Mouse (Mus musculus) megakaryocyte progenitor cell, adult 5-6 weeks (primary cell): Measurements from ENCODE around the gene Stom. TPM values are rescaled to one million over a fixed set of nuclear protein-coding genes. Genes with fewer than 3 reads are reported as not detected.

ENCODE experiments used
- ATAC-seq: replicated peaks from 2 replicates; pipeline ENCODE4 v1.8.0; 2016; ENCODE audit warnings: mild to moderate bottlenecking, moderate TSS enrichment, inconsistent platforms; ENCODE audit not compliant: poor library complexity
- total RNA-seq, 2 experiments: library from RNA; stranded (forward) in 1 of 2; stranded (reverse) in 1 of 2; fragments of 157-497, 149-512 nt in 1 of 2; fragments of 200-1000 nt in 1 of 2; gene quantifications; 2 replicates each; pipeline versions ENCODE4 v1.2.3 to v1.2.4; 2015 to 2017

Stom gene
- total RNA-seq, 2 experiments from 2014 or later = 71.2 to 167 TPM

DNA sequence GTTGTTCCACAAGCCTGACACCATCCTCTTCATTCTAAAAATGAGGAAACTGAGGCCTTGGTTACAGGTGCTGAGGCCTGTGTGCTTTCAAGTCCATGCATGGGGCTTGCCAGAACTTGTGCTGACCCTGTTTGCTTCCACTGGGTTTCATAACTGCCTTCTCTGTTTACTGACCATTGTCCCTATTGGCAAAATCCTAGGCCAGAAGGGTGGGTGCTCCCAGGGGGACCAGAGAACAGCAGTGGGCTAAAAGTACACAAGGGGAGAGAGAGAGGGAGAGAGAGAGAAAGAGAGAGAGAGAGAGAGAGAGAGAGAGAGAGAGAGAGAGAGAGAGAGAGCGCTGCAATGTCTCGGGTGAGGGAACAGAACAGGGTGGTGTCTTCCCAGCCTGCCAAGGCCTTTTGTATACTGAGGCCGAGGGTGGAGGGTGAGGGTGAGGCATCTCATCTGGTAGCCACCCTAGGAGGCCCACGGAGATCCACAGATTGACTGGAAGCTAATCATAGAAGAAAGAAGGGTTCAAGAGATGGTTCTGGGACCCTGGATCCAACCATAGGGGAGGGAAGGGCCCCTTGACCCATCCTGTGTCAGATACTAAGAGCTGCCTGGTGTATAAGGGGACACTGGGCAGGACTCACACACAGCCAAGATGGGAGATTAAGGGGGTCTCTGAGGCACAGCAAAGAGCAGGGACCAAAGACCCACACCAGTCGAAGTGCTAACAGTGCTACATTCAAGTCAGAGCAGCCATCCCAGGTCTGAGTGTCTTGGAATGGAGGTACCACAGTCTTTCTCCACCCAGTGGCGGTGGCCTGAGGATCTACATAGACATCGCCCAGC, 58.2 kb downstream of the Stom start:
- ATAC-seq = no peak

GRCm38 (mm10) chr2:35277686-35278085, 59.1 kb downstream of the Stom start:
- ATAC-seq = no peak

DNA sequence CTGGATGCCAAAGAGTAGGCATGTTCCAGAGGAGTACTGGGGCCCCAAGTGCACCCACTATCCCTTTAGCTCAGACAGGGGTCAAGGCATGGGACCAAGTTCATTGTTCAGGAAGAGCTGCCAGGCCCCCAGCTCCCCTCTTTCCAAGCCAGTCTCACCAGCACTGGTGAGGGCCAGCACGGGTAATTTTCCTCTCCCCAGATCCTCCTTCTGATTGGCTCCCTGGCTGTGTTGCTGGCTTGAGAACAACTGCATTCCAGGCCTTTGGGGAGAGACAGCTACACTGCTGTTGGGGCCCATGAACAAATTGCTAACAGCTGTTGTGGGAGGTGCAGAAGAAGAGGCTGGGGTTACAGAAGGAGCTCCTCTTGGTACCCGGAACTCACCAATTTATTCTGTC, 63.2 kb downstream of the Stom start:
- no peak for ATAC-seq

GRCm38 (mm10) chr2:35272881-35273280, 63.9 kb downstream of the Stom start:
- ATAC-seq = no peak

DNA sequence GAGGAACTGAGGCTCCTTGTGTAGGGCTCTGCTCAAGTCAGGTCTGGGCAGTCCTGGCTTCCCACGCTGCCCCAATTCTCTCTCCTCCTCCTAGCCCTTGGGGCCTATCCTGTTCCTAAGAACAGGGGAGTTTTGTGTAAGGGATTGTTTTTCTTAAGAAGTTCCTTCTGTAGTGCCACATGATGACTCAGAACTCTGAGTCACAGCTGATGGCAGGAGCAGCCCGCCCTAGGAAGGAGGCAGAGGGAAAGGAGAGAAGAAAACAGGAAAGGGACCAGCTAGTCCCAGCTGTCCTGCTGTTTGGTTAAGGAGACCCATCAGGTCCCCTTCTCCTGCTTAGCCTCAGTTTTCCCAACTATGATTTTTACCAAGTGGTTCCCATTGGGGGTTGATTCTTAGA, 65.0 kb downstream of the Stom start:
- no peak for ATAC-seq

DNA sequence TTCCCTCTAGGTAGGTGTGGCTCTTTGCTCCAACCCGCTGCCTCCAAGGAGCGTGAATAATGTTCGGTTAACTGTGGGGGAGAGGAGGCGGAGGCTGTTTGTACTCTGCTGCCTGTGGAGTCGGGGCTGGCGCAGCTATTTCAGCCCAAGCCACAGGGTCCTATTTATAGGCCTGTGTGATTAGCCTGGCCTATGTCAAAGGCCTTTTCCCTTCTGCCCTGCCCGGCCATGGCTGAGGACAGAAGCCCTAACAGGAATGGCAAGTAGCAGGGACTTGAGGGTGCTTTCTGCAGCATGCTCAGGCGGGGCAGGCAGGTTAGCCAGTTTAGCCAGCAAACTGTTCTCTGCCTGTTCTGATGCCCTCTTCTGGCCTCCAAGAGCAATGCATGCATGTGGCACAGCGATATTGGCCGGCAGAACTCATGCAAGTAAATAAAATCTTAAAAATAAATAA, 66.2 kb downstream of the Stom start:
- ATAC-seq = peak; percentile 90

GRCm38 (mm10) chr2:35269716-35270260, 67.0 kb downstream of the Stom start:
- ATAC-seq = no peak

DNA sequence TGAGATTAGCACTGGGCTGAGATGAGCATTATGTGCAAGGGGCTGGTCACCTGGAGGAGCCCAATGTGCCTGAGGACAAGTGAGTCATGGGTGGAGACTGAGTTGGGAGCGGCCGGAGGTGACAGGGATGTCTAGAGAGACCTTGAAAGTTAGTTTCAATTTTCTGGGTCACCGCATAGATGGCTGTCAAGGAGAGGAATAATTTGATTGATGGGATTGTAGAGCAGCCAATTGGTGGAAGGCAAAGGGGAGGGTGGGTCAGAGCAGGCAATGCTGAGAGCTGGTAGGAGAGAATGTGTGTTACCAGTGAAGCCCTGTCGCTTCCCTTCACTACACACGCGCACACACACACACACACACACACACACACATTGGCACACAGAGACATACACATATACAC, 67.6 kb downstream of the Stom start:
- 0 out of 2 replicates have a peak, but pooled peaks have one; percentile 16 for ATAC-seq

DNA sequence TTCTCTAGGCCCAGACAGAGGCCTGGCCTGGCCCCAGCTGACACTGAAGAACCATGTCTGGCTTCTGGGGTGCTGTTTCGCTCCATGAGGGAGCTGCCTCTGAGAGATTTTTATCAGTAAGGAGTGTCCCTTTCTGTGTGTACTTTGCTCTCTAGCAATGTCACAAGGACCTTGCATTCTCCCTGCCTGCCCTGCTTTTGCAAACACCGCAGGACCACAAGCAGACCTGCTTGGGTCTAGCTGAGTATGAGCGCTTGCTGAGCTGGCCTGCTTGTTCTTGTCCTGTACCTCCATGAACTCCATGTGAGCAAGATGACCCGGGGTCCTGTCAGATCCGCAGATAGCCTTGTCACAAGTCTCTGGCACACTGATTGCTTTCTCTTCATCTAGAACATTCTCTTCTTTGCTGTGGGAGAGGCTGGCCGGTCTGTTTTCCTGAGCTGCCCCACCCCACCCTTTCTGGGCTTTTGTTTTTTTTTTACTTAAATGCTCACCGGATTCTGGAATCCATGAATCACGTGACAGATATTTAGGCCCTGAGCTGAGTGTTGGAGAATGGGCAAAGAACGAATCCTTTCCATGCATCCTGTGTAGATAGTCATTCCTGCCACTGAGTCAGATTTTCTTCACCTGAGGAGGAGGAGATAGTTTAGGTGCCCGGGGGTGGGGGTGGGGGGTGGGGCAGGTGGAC, 68.8 kb downstream of the Stom start:
- no peak for ATAC-seq

DNA sequence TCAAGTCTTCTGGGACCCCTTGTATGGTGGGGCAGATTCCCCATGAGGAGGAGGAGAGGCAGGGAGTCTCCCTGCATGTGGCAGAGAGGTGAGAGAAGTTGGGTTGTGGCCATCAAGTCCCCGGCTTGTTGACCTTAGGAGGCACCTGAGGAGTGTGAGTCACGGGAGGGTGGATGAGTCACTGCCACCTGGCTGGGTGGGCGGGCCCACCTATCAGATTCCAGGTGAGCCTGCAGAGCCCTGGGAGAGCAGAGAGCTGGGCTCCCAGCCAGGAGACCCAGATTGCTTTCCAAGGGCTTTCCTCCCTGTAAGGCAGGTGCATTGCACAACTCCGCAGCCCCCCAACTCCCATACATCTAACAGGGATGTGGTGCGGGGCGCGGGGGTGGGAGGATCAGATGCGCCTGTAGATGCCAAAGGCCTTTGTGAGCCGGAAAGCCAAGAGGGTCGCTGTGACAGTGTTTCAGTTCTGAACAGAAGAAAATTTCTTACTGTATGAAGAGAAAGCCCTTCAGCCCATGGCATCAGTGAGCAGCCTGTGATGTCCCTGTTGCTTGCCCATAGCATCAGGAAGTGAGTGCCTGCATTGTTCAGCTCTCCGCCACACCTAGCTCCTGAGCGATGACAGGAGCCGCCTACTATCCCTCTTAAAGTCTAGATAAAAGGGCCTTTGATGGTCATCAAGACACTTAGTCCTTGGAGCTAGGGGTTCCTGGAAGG, 69.5 kb downstream of the Stom start:
- no peak for ATAC-seq

DNA sequence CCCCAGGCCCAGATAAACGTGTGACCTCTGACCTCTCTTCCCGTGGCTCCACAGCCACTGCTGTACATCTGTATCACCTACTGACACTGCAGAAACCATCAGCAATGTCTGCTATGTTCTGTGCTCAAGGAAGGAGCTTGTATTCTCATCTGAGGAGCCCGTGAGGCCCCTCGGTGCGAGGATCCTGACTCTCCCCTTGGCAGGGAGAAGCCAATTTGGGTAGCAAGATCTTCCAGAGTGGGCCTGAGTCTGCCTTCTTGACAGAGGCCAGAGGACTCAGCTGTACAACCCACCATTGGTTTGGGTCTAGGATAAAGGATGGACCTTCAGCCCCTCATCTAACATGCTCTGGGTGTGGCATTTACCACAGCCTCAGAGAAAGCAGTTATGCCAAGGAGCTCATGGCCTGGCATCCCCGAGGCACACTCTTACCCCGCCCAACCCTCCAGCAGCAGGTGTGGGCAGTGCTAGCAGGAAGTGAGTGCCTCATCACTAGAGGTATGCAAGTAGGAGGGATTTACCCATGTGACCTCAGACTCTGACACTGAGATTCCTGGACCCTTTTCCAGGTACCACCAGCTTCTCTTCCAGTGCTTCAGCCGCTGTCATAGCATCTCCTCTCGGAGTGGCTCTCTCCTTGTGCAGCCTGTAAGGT, 70.4 kb downstream of the Stom start:
- no peak for ATAC-seq

DNA sequence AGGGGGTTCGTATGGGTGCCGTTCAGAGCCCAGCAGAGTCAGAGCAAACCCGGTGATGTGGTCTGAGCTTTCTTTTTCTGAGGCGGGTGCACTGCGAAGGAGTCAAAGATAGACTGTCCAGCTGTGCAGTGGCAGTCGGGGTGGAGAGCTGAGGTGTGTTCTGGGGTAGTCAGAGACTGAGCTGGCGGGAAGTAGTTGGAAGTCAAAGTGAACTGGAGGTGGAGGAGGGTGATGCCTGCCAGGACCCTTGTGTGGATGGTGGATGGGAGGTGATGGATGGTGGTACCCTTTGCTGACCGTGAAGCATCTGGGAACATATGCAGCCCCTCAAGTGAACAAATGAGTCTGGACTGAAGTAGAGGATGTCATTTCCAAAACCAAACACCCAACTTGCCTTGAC, 71.0 kb downstream of the Stom start:
- no peak for ATAC-seq

GRCm38 (mm10) chr2:35265296-35265695, 71.5 kb downstream of the Stom start:
- peak; percentile 92 for ATAC-seq

DNA sequence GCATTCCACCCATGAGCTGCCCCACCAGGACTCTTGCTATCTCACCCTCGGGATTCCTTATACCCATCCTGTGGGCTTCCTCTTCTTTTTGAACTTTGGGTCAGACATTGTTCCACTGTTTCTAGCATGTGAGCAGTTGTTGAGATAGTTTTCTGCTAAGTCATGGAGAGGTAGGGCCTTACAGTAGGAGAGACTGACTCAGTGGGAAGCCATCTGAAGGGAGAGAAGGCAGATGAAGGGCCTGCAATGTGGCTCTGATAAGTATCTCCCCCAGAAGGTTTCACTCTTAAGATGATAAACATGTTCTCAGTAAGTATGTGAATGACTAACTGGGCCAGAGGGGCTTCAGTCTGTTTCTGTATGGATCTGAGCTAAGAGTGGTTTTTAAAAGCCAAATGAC, 72.7 kb downstream of the Stom start:
- peak; percentile 54 for ATAC-seq

Other genes with a start within 250 kb of the Stom start
- 1.2 and 1.5 TPM in 2 replicates for gene AI182371, start 235.4 kb downstream of the Stom start, total RNA-seq (2015)
- 0.41 and 1.00 TPM in 2 replicates for gene AI182371, start 235.4 kb downstream of the Stom start, total RNA-seq (2017)
- 102 and 117 TPM in 2 replicates for gene Cntrl, start 227.5 kb downstream of the Stom start, total RNA-seq (2015)
- 114 and 137 TPM in 2 replicates for gene Cntrl, start 227.5 kb downstream of the Stom start, total RNA-seq (2017)
- gene Rab14, start 135.9 kb downstream of the Stom start, total RNA-seq (2015) = 110 and 111 TPM in 2 replicates
- gene Rab14, start 135.9 kb downstream of the Stom start, total RNA-seq (2017) = 105 and 106 TPM in 2 replicates
- 6.9 and 10.0 TPM in 2 replicates for gene Gsn, start 80.6 kb downstream of the Stom start, total RNA-seq (2015)
- 12.5 TPM in 2 replicates for gene Gsn, start 80.6 kb downstream of the Stom start, total RNA-seq (2017)
- not detected in 2 replicates for gene 4930568D16Rik, start 30.8 kb upstream of the Stom start, total RNA-seq (2015)
- not detected in 2 replicates for gene 4930568D16Rik, start 30.8 kb upstream of the Stom start, total RNA-seq (2017)
- not detected in 2 replicates for gene 4930402F06Rik, start 60.2 kb upstream of the Stom start, total RNA-seq (2015)
- gene 4930402F06Rik, start 60.2 kb upstream of the Stom start, total RNA-seq (2017) = not detected in 2 replicates
- 50.8 and 54.4 TPM in 2 replicates for gene Ggta1, start 126.3 kb upstream of the Stom start, total RNA-seq (2015)
- 72.0 and 77.3 TPM in 2 replicates for gene Ggta1, start 126.3 kb upstream of the Stom start, total RNA-seq (2017)
- 3.9 and 4.0 TPM in 2 replicates for gene Dab2ip, start 221.3 kb upstream of the Stom start, total RNA-seq (2015)
- gene Dab2ip, start 221.3 kb upstream of the Stom start, total RNA-seq (2017) = 3.0 and 4.1 TPM in 2 replicates